In genomic region chr2:170642338-170642806, GRCm38 (mm10) we compare ENCODE assay signal across 24 mouse cellular contexts. TPM values are rescaled to one million over a fixed set of nuclear protein-coding genes. Genes with fewer than 3 reads are reported as not detected.
DNase-seq lines count a peak whose midpoint lies in the region; ATAC-seq lines count a peak whose summit lies in the region.
"Had no signal": no experiment of that assay in that cellular context is flagged by ENCODE, and none has a peak within 500 bp of the region (broad histone marks: within the 10 kb centered on the region; RNA-seq: fewer than 3 reads in every experiment).

No protein-coding gene starts in this region.

- peaks cover 8% of the 10 kb centered on the region; the same call in 1 of the 2 replicates for H3K4me1 ChIP-seq in embryonic facial prominence, embryonic 14.5 days (ENCODE audit: control insufficient read depth, insufficient read depth, low read length)
- peaks cover 18% of the 10 kb centered on the region for H3K4me1 ChIP-seq in embryonic facial prominence, embryonic 10.5 days
- peaks cover 37% of the 10 kb centered on the region for H3K4me1 ChIP-seq in forebrain, embryonic 16.5 days (replicated peaks; ENCODE audit: control insufficient read depth, insufficient read depth, low read length)
- peaks cover 18% of the 10 kb centered on the region for H3K4me1 ChIP-seq in hindbrain, embryonic 16.5 days (ENCODE audit: control insufficient read depth, insufficient read depth, low read depth, low read length)
- H3K4me1 ChIP-seq in midbrain, embryonic 16.5 days (ENCODE audit: control insufficient read depth, insufficient read depth, low read length), result peaks cover 21% of the 10 kb centered on the region
- H3K4me1 ChIP-seq: liver, embryonic 15.5 days had no signal

- H3K9ac ChIP-seq in embryonic facial prominence, embryonic 14.5 days (ENCODE audit: low read depth, low read length), result no peak overlapping the region
- H3K9ac ChIP-seq in forebrain, embryonic 16.5 days (replicated peaks; ENCODE audit: low read depth, low read length), result 0 out of 2 replicates have a peak overlapping the region, but pooled peaks have one; percentile 16
- H3K9ac ChIP-seq in hindbrain, embryonic 16.5 days (ENCODE audit: low read depth, low read length), result no peak overlapping the region
- H3K9ac ChIP-seq in midbrain, embryonic 16.5 days (ENCODE audit: low read depth, low read length), result no peak overlapping the region
- H3K9ac ChIP-seq: embryonic facial prominence, embryonic 15.5 days; limb, embryonic 13.5 days; liver, embryonic 15.5 days had no signal

- 42% methylated on average over 4 of the region's 4 CpGs for WGBS in embryonic facial prominence, embryonic 14.5 days
- WGBS in embryonic facial prominence, embryonic 10.5 days, result 47% methylated on average over 4 of the region's 4 CpGs
- WGBS in forebrain, embryonic 16.5 days, result 3% methylated on average over 4 of the region's 4 CpGs
- 9% methylated on average over 4 of the region's 4 CpGs for WGBS in hindbrain, embryonic 16.5 days
- WGBS in midbrain, embryonic 16.5 days, result 1% methylated on average over 4 of the region's 4 CpGs

- H3K27ac ChIP-seq in embryonic facial prominence, embryonic 14.5 days (replicated peaks; ENCODE audit: low read depth, low read length), result no peak overlapping the region
- H3K27ac ChIP-seq in embryonic facial prominence, embryonic 10.5 days (replicated peaks), result no peak overlapping the region; the same call in 1 of the 2 replicates
- peak overlapping the region; percentile 35; the same call in 1 of the 2 replicates for H3K27ac ChIP-seq in forebrain, embryonic 16.5 days (ENCODE audit: low read length)
- 0 out of 2 replicates have a peak overlapping the region, but pooled peaks have one; percentile 23 for H3K27ac ChIP-seq in hindbrain, embryonic 16.5 days (ENCODE audit: low read depth, low read length)
- peak overlapping the region; percentile 69 for H3K27ac ChIP-seq in midbrain, embryonic 16.5 days (ENCODE audit: low read length)
- H3K27ac ChIP-seq: embryonic facial prominence, embryonic 15.5 days; heart, adult 2 months; limb, embryonic 13.5 days; liver, embryonic 15.5 days had no signal

- H3K4me3 ChIP-seq in embryonic facial prominence, embryonic 14.5 days (ENCODE audit: low read depth, low read length), result no peak overlapping the region
- no peak overlapping the region for H3K4me3 ChIP-seq in embryonic facial prominence, embryonic 10.5 days
- no peak overlapping the region for H3K4me3 ChIP-seq in forebrain, embryonic 16.5 days (replicated peaks; ENCODE audit: low read length)
- H3K4me3 ChIP-seq in hindbrain, embryonic 16.5 days (ENCODE audit: low read length), result no peak overlapping the region
- H3K4me3 ChIP-seq in midbrain, embryonic 16.5 days (ENCODE audit: low read depth, low read length), result no peak overlapping the region
- H3K4me3 ChIP-seq: embryonic facial prominence, embryonic 15.5 days; heart, adult 2 months; limb, embryonic 13.5 days; liver, embryonic 15.5 days had no signal

- DNase-seq in embryonic facial prominence, embryonic 14.5 days (ENCODE audit: low spot score), result peak; percentile 31
- DNase-seq in embryonic facial prominence, embryonic 10.5 days (ENCODE audit: low spot score), result no peak
- DNase-seq in kidney, postnatal 25 days, result no peak
- no peak for DNase-seq in Muller cell, postnatal 12 days (ENCODE audit: inconsistent ontology term)
- DNase-seq: cerebellum, adult 8-10 months; gastrocnemius, postnatal 10 days; heart, adult 2 months; kidney, adult 18-20 months; kidney, postnatal 36 days; layer of hippocampus, adult 9-11 months; thymus, postnatal 14 days had no signal

- H3K36me3 ChIP-seq in embryonic facial prominence, embryonic 14.5 days (ENCODE audit: control insufficient read depth, insufficient read depth, low read length), result no peaks in the 10 kb centered on the region
- H3K36me3 ChIP-seq in embryonic facial prominence, embryonic 10.5 days (replicated peaks), result no peaks in the 10 kb centered on the region
- no peaks in the 10 kb centered on the region for H3K36me3 ChIP-seq in forebrain, embryonic 16.5 days (ENCODE audit: control insufficient read depth, insufficient read depth)
- H3K36me3 ChIP-seq in hindbrain, embryonic 16.5 days (ENCODE audit: control insufficient read depth, insufficient read depth, low read length), result no peaks in the 10 kb centered on the region
- H3K36me3 ChIP-seq in midbrain, embryonic 16.5 days (ENCODE audit: control insufficient read depth, insufficient read depth, low read length), result no peaks in the 10 kb centered on the region
- H3K36me3 ChIP-seq: embryonic facial prominence, embryonic 15.5 days; G1E; limb, embryonic 13.5 days; liver, embryonic 15.5 days had no signal

- no peaks in the 10 kb centered on the region for H3K27me3 ChIP-seq in embryonic facial prominence, embryonic 14.5 days (replicated peaks; ENCODE audit: control insufficient read depth, insufficient read depth, low read length)
- H3K27me3 ChIP-seq in embryonic facial prominence, embryonic 10.5 days (replicated peaks; ENCODE audit: low read depth, poor library complexity, severe bottlenecking), result no peaks in the 10 kb centered on the region
- no peaks in the 10 kb centered on the region for H3K27me3 ChIP-seq in forebrain, embryonic 16.5 days (replicated peaks; ENCODE audit: control insufficient read depth, insufficient read depth, low read length)
- no peaks in the 10 kb centered on the region for H3K27me3 ChIP-seq in hindbrain, embryonic 16.5 days (replicated peaks; ENCODE audit: control insufficient read depth, insufficient read depth, low read length)
- no peaks in the 10 kb centered on the region for H3K27me3 ChIP-seq in midbrain, embryonic 16.5 days (ENCODE audit: control insufficient read depth, insufficient read depth, low read depth, low read length)
- H3K27me3 ChIP-seq: embryonic facial prominence, embryonic 15.5 days; limb, embryonic 13.5 days; liver, embryonic 15.5 days had no signal

- H3K4me2 ChIP-seq in embryonic facial prominence, embryonic 14.5 days (ENCODE audit: low read depth, low read length), result no peak overlapping the region
- no peak overlapping the region for H3K4me2 ChIP-seq in forebrain, embryonic 16.5 days (ENCODE audit: low read length)
- H3K4me2 ChIP-seq in hindbrain, embryonic 16.5 days (ENCODE audit: low read length), result no peak overlapping the region
- H3K4me2 ChIP-seq in midbrain, embryonic 16.5 days (ENCODE audit: low read length), result no peak overlapping the region
- H3K4me2 ChIP-seq: embryonic facial prominence, embryonic 15.5 days; limb, embryonic 13.5 days; liver, embryonic 15.5 days had no signal

- no peaks in the 10 kb centered on the region for H3K9me3 ChIP-seq in embryonic facial prominence, embryonic 14.5 days (ENCODE audit: control insufficient read depth, low read length)
- H3K9me3 ChIP-seq in embryonic facial prominence, embryonic 10.5 days, result no peaks in the 10 kb centered on the region
- H3K9me3 ChIP-seq in forebrain, embryonic 16.5 days (ENCODE audit: control insufficient read depth, low read length), result 0 out of 2 replicates have a peak, but pooled peaks cover 2% of the 10 kb centered on the region
- no peaks in the 10 kb centered on the region for H3K9me3 ChIP-seq in hindbrain, embryonic 16.5 days (ENCODE audit: control insufficient read depth, low read length)
- no peaks in the 10 kb centered on the region for H3K9me3 ChIP-seq in midbrain, embryonic 16.5 days (replicated peaks; ENCODE audit: control insufficient read depth, low read length, poor library complexity, severe bottlenecking)
- H3K9me3 ChIP-seq: embryonic facial prominence, embryonic 15.5 days; limb, embryonic 13.5 days; liver, embryonic 15.5 days had no signal

- ATAC-seq in embryonic facial prominence, embryonic 14.5 days (ENCODE audit: low read depth), result 0 out of 2 replicates have a peak, but pooled peaks have one; percentile 18
- peak; percentile 41; the same call in 1 of the 2 replicates for ATAC-seq in forebrain, embryonic 16.5 days
- ATAC-seq in hindbrain, embryonic 16.5 days, result peak; percentile 43; the same call in 1 of the 2 replicates
- peak; percentile 36; the same call in 1 of the 2 replicates for ATAC-seq in midbrain, embryonic 16.5 days
- ATAC-seq in monocyte, adult 5-6 weeks (replicated peaks; ENCODE audit: insufficient number of reproducible peaks, low FRiP score, low TSS enrichment, poor library complexity, severe bottlenecking), result no peak
- ATAC-seq: CD4-positive, CD25-positive, alpha-beta regulatory T cell, adult 4 months; lung, postnatal 0 days had no signal

RNA-seq across cellular contexts. Expression of gene 4930470P17Rik, which starts 40.6 kb away (rescaled TPM):
- polyA plus RNA-seq in embryonic facial prominence, embryonic 14.5 days (2014; fragmentation: Nextera tagmentation; extraction: Ambion mirVana), result not detected in 2 replicates
- polyA plus RNA-seq in embryonic facial prominence, embryonic 10.5 days (2016; fragmentation: Nextera tagmentation; extraction: Ambion mirVana), result not detected in 2 replicates
- not detected in 2 replicates for polyA plus RNA-seq in forebrain, embryonic 16.5 days (2015; fragmentation: Nextera tagmentation; extraction: Ambion mirVana)
- 0.19 and 0.36 TPM in 2 replicates for polyA plus RNA-seq in hindbrain, embryonic 16.5 days (2015; fragmentation: Nextera tagmentation; extraction: Ambion mirVana)
- polyA plus RNA-seq in midbrain, embryonic 16.5 days (2015; fragmentation: Nextera tagmentation; extraction: Ambion mirVana), result 0.15 TPM in 1 of 2 replicates, not detected in the other
- not detected in 3 replicates for total RNA-seq in monocyte, adult 5-6 weeks (2017)
- total RNA-seq: G1E; gastrocnemius, postnatal 10 days; heart, adult 2 months; megakaryocyte, adult 5-6 weeks had no signal
- polyA plus RNA-seq: CD4-positive, CD25-positive, alpha-beta regulatory T cell, adult 4 months; cortical plate, adult 2 months; embryonic facial prominence, embryonic 15.5 days; G1E; heart, adult 2 months; heart, embryonic 16.5 days; limb, embryonic 13.5 days; liver, embryonic 15.5 days; lung, postnatal 0 days had no signal

Comparison
In these comparisons a context has a peak if more than half of its experiments do, and no peak if none do; other contexts are left out.
1. H3K27ac ChIP-seq: peak in forebrain, embryonic 16.5 days (single experiment), hindbrain, embryonic 16.5 days (single experiment) and midbrain, embryonic 16.5 days (single experiment); none in embryonic facial prominence, embryonic 14.5 days (single experiment) and embryonic facial prominence, embryonic 10.5 days (single experiment).